Mouse (Mus musculus): ENCODE results near the gene Polg2. TPM values are rescaled to one million over a fixed set of nuclear protein-coding genes. Genes with fewer than 3 reads are reported as not detected.
"Not testable (repeated sequence)": the region's sequence is repeated elsewhere in the genome, so short reads cannot be mapped to it uniquely, and the experiment has no call there.

Polg2 gene
- polyA plus RNA-seq, 1 experiment from 2014 or later, result 11.9 TPM

GRCm38 (mm10) chr11:106730714-106731113 is 48.6 kb downstream of the Polg2 start:
- no peak overlapping the region for H3K27ac ChIP-seq

GRCm38 (mm10) chr11:106729656-106730055 is 49.7 kb downstream of the Polg2 start:
- no peak overlapping the region for H3K4me2 ChIP-seq (replicated peaks)
- no peak for ATAC-seq
- 92% methylated on average over 1 of the region's 1 CpGs for WGBS
- no peak overlapping the region for H3K9ac ChIP-seq
- H3K27me3 ChIP-seq (replicated peaks), result no peaks in the 10 kb centered on the region
- peaks cover 6% of the 10 kb centered on the region for H3K4me1 ChIP-seq (replicated peaks)
- H3K4me3 ChIP-seq (replicated peaks), result no peak overlapping the region
- H3K27ac ChIP-seq, result no peak overlapping the region
- H3K36me3 ChIP-seq, result no peaks in the 10 kb centered on the region
- no peaks in the 10 kb centered on the region for H3K9me3 ChIP-seq

More at GRCm38 (mm10) chr11:106730714-106731113, 48.6 kb downstream of the Polg2 start:
- Histone ChIP-seq H3K4me2 (replicated peaks) (no peak overlapping the region), H3K4me1 (replicated peaks) (peaks cover 6% of the 10 kb centered on the region), H3K4me3 (replicated peaks) (no peak overlapping the region), H3K9ac (no peak overlapping the region), H3K9me3 (no peaks in the 10 kb centered on the region), H3K36me3 (no peaks in the 10 kb centered on the region), H3K27me3 (replicated peaks) (no peaks in the 10 kb centered on the region)
- peak; percentile 48 for ATAC-seq
- 16% methylated on average over 4 of the region's 4 CpGs for WGBS

- H3K27me3 ChIP-seq (replicated peaks), result no peaks in the 10 kb centered on the region
- no peaks in the 10 kb centered on the region for H3K36me3 ChIP-seq
- no peak overlapping the region for H3K4me3 ChIP-seq (replicated peaks)
- ATAC-seq, result no peak
- H3K27ac ChIP-seq, result no peak overlapping the region
- H3K4me2 ChIP-seq (replicated peaks), result no peak overlapping the region
- no peaks in the 10 kb centered on the region for H3K9me3 ChIP-seq
- no peak overlapping the region for H3K9ac ChIP-seq
- H3K4me1 ChIP-seq (replicated peaks), result peaks cover 7% of the 10 kb centered on the region
- WGBS, result 69% methylated on average over 10 of the region's 10 CpGs
Observed at GRCm38 (mm10) chr11:106728402-106729366, 50.7 kb downstream of the Polg2 start.

DNA sequence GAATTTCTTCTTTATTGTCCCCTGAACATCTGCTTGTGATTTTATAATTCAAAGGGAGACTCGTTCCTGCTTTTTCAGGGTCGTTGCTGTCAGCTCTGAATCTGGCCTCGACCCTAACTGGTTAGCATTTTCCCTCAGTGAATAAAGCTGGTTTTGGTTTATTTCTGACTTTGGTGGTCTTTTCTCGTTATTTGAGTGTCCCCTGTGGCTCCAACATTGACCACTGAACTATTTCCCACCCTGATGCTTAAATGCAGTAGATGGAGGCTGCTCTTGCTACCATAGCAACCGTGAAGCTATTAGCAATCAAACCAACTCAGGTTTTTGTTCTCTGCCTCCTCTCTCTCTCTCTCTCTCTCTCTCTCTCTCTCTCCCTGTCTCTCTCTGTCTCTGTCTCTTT is 51.4 kb downstream of the Polg2 start:
- Histone ChIP-seq H3K4me3 (replicated peaks) (no peak overlapping the region), H3K36me3 (no peaks in the 10 kb centered on the region)
- 69% methylated on average over 5 of the region's 5 CpGs for WGBS

GRCm38 (mm10) chr11:106724916-106725235 is 54.5 kb downstream of the Polg2 start:
- WGBS, result 83% methylated on average over 9 of the region's 9 CpGs
- not testable (repeated sequence) for H3K36me3 ChIP-seq

More for the DNA sequence above, 51.4 kb downstream of the Polg2 start:
- H3K27ac ChIP-seq, result no peak overlapping the region
- ATAC-seq, result no peak
- no peaks in the 10 kb centered on the region for H3K27me3 ChIP-seq (replicated peaks)
- H3K9me3 ChIP-seq, result no peaks in the 10 kb centered on the region
- H3K4me2 ChIP-seq (replicated peaks), result no peak overlapping the region
- peaks cover 11% of the 10 kb centered on the region for H3K4me1 ChIP-seq (replicated peaks)
- H3K9ac ChIP-seq, result no peak overlapping the region

GRCm38 (mm10) chr11:106724176-106724915 is 55.0 kb downstream of the Polg2 start:
- no peaks in the 10 kb centered on the region for H3K27me3 ChIP-seq (replicated peaks)
- peaks cover 13% of the 10 kb centered on the region; the same call in 1 of the 2 replicates for H3K4me1 ChIP-seq (replicated peaks)
- no peak overlapping the region for H3K4me3 ChIP-seq (replicated peaks)
- peak; percentile 1; the same call in 1 of the 2 replicates for ATAC-seq
- WGBS, result 85% methylated on average over 10 of the region's 10 CpGs
- H3K27ac ChIP-seq, result no peak overlapping the region
- H3K9me3 ChIP-seq, result no peaks in the 10 kb centered on the region
- no peak overlapping the region for H3K4me2 ChIP-seq (replicated peaks)
- H3K36me3 ChIP-seq, result no peaks in the 10 kb centered on the region
- no peak overlapping the region for H3K9ac ChIP-seq

More at GRCm38 (mm10) chr11:106724916-106725235, 54.5 kb downstream of the Polg2 start:
- H3K4me1 ChIP-seq (replicated peaks), result peaks cover 13% of the 10 kb centered on the region; the same call in 1 of the 2 replicates
- H3K9ac ChIP-seq; H3K27ac ChIP-seq; H3K9me3 ChIP-seq; H3K4me2 ChIP-seq (replicated peaks); H3K4me3 ChIP-seq (replicated peaks); H3K27me3 ChIP-seq (replicated peaks): not testable (repeated sequence)
- ATAC-seq, result peak; percentile 7; the same call in 1 of the 2 replicates

DNA sequence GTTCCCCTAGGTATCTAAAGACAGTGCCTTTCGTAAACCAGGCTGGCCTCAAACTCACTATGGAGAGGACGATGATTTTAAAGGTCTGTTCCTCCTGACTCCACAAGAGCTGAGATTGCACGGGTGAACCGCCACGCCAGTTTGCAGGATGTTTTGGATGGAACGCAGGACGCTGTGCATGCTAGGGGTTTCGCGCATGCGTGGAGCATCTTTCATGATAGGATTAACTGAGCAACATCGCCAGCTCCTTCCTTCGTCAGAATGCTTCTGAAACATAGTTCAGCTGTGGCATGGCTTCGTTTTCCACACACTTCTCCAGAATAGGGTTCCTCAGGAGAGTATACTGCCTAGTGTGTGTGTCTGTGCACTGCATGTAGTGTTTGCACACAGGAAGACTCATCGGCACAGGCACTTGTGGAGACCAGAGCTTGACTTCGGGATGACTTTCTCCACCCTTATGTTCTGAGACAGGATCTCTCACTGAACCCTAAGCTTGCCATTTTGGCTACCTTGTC is 55.7 kb downstream of the Polg2 start:
- H3K9ac ChIP-seq, result no peak overlapping the region
- H3K4me2 ChIP-seq (replicated peaks), result peak overlapping the region; percentile 3; the same call in 1 of the 2 replicates
- peaks cover 13% of the 10 kb centered on the region; the same call in 1 of the 2 replicates for H3K4me1 ChIP-seq (replicated peaks)
- H3K27me3 ChIP-seq (replicated peaks), result no peaks in the 10 kb centered on the region
- H3K36me3 ChIP-seq, result no peaks in the 10 kb centered on the region
- H3K9me3 ChIP-seq, result no peaks in the 10 kb centered on the region
- WGBS, result 75% methylated on average over 15 of the region's 15 CpGs
- H3K4me3 ChIP-seq (replicated peaks), result no peak overlapping the region
- ATAC-seq, result no peak
- H3K27ac ChIP-seq, result no peak overlapping the region

DNA sequence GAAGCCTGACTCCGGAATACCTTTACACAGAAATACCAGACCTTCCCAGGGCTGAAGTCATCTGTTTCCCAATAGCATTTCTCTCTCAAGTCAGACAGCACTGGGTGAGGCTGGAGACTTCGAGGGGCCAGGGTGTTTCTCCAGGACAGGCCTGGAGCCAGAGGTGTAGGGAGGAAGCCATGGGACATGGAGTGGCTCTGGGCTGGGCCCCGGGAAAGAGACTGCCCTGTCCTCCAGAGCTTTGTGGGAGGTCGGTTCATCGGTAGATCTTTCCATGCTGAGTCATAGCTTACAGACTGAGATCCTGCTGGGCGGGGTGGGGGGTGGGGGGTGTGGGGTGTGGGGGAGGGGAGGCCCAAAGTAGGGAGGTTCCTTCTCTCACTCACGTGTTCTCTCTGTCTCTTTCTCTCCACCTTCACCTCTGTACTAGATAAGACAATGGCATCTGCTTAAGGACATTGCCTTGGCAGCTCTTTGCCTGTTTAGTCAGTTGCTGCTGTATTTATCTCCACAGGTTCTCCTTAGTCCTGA is 56.4 kb downstream of the Polg2 start:
- Histone ChIP-seq H3K9ac (no peak overlapping the region), H3K9me3 (no peaks in the 10 kb centered on the region), H3K36me3 (no peaks in the 10 kb centered on the region), H3K4me2 (replicated peaks) (peak overlapping the region; percentile 3; the same call in 1 of the 2 replicates), H3K27me3 (replicated peaks) (no peaks in the 10 kb centered on the region), H3K4me3 (replicated peaks) (no peak overlapping the region), H3K27ac (no peak overlapping the region), H3K4me1 (replicated peaks) (peaks cover 13% of the 10 kb centered on the region; the same call in 1 of the 2 replicates)
- peak; percentile 75 for ATAC-seq
- 12% methylated on average over 7 of the region's 7 CpGs for WGBS

DNA sequence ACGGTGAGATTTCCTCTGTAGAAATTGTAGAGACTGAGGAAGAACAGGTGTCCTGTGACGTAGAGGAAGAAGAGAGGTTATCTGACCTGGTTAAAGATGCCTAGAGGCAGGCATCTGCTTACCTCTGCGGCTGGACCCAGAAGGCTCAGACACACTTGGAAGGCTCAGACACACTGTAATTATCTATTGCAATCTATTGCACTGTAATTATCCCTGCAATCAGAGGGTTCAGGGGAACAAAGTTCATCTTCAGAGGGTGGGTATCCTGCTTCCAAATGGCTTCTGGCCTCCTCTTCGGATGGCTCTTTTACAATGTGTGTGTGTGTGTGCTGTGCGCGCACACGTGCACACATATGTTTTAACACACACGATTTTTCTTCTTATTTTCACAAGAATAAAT is 59.0 kb downstream of the Polg2 start:
- Histone ChIP-seq H3K4me2 (replicated peaks) (no peak overlapping the region), H3K36me3 (no peaks in the 10 kb centered on the region), H3K4me1 (replicated peaks) (peaks cover 13% of the 10 kb centered on the region; the same call in 1 of the 2 replicates), H3K9ac (no peak overlapping the region), H3K9me3 (no peaks in the 10 kb centered on the region), H3K27ac (no peak overlapping the region), H3K4me3 (replicated peaks) (no peak overlapping the region), H3K27me3 (replicated peaks) (no peaks in the 10 kb centered on the region)
- WGBS, result 70% methylated on average over 8 of the region's 8 CpGs
- peak; percentile 62 for ATAC-seq

Other genes starting within 250 kb of the Polg2 start
- gene Tex2, start 166.1 kb downstream of the Polg2 start, polyA plus RNA-seq (2015; fragmentation: Nextera tagmentation; extraction: Ambion mirVana), result 10.4 and 11.1 TPM in 2 replicates
- gene Pecam1, start 28.9 kb downstream of the Polg2 start, polyA plus RNA-seq (2015; fragmentation: Nextera tagmentation; extraction: Ambion mirVana), result 46.5 and 49.3 TPM in 2 replicates
- gene Milr1, start 28.3 kb downstream of the Polg2 start, polyA plus RNA-seq (2015; fragmentation: Nextera tagmentation; extraction: Ambion mirVana), result 2.0 TPM in 2 replicates
- 257 and 283 TPM in 2 replicates for gene Ddx5, start 9.6 kb upstream of the Polg2 start, polyA plus RNA-seq (2015; fragmentation: Nextera tagmentation; extraction: Ambion mirVana)
- gene Cep95, start 9.7 kb upstream of the Polg2 start, polyA plus RNA-seq (2015; fragmentation: Nextera tagmentation; extraction: Ambion mirVana), result 14.6 and 16.3 TPM in 2 replicates
- gene Smurf2, start 141.2 kb upstream of the Polg2 start, polyA plus RNA-seq (2015; fragmentation: Nextera tagmentation; extraction: Ambion mirVana), result 11.3 and 12.0 TPM in 2 replicates
- 357 and 384 TPM in 2 replicates for gene Kpna2, start 220.0 kb upstream of the Polg2 start, polyA plus RNA-seq (2015; fragmentation: Nextera tagmentation; extraction: Ambion mirVana)
- gene 1810010H24Rik, start 246.1 kb upstream of the Polg2 start, polyA plus RNA-seq (2015; fragmentation: Nextera tagmentation; extraction: Ambion mirVana), result 2.6 and 3.0 TPM in 2 replicates